Mouse (Mus musculus): ENCODE measurements at regions not wholly inside any gene's neighbourhood (a gene's known extent, or its start where the extent isn't known, plus 50 kb on each side); places are given as distances from the start of the nearest gene placed in this dataset.
A peak's percentile ranks its signal among the peaks of the same experiment; 100 is the strongest.
"Not testable (repeated sequence)": the region's sequence is repeated elsewhere in the genome, so short reads cannot be mapped to it uniquely, and the experiment has no call there.

- DNase-seq (ENCODE audit: low spot score) (no peak), ATAC-seq (replicated peaks; ENCODE audit: low FRiP score) (peak; percentile 33; the same call in 1 of the 2 replicates)
- WGBS, result 30% methylated on average over 4 of the region's 4 CpGs
- Histone ChIP-seq H3K4me3 (ENCODE audit: low read depth, low read length) (no peak overlapping the region), H3K4me2 (ENCODE audit: low read depth, low read length, severe bottlenecking) (no peak overlapping the region), H3K36me3 (ENCODE audit: control insufficient read depth, insufficient read depth, low read length) (no peaks in the 10 kb centered on the region), H3K27ac (ENCODE audit: low read depth, low read length) (no peak overlapping the region), H3K9me3 (ENCODE audit: control insufficient read depth, low read length) (no peaks in the 10 kb centered on the region), H3K9ac (ENCODE audit: low read length) (no peak overlapping the region), H3K27me3 (ENCODE audit: control insufficient read depth, insufficient read depth, low read length) (no peaks in the 10 kb centered on the region), H3K4me1 (replicated peaks; ENCODE audit: control insufficient read depth, insufficient read depth, low read length) (no peaks in the 10 kb centered on the region)
These were observed 170.5 kb downstream of the Pdzph1 start for GRCm38 (mm10) chr17:58820588-58821195.

DNA sequence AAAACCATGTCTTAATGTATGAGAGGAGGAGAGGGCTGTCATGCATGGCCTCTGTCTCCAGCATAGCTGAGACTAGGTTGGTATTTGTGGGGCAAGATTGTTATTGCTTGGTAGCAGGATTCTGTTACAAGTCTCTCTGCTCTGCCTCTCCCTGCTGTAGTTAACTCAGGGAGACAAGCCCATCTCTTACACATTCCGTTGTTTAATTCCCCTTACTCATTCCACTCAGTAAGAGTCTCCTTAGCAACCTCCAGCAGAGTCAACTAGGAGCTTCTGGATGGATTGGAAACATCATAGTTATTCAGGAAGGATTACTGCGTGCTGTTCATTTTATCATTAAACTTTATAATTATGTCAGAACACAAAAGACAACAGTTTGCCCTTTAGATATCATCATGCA is 171.8 kb downstream of the Pdzph1 start:
- Histone ChIP-seq H3K9ac (ENCODE audit: low read length) (no peak overlapping the region), H3K9me3 (ENCODE audit: control insufficient read depth, low read length) (no peaks in the 10 kb centered on the region), H3K27me3 (ENCODE audit: control insufficient read depth, insufficient read depth, low read length) (no peaks in the 10 kb centered on the region), H3K27ac (ENCODE audit: low read depth, low read length) (no peak overlapping the region), H3K4me2 (ENCODE audit: low read depth, low read length, severe bottlenecking) (no peak overlapping the region), H3K4me1 (replicated peaks; ENCODE audit: control insufficient read depth, insufficient read depth, low read length) (no peaks in the 10 kb centered on the region), H3K4me3 (ENCODE audit: low read depth, low read length) (no peak overlapping the region), H3K36me3 (ENCODE audit: control insufficient read depth, insufficient read depth, low read length) (no peaks in the 10 kb centered on the region)
- WGBS, result 59% methylated on average over 2 of the region's 2 CpGs
- DNase-seq (ENCODE audit: low spot score) (no peak), ATAC-seq (replicated peaks; ENCODE audit: low FRiP score) (no peak)

DNA sequence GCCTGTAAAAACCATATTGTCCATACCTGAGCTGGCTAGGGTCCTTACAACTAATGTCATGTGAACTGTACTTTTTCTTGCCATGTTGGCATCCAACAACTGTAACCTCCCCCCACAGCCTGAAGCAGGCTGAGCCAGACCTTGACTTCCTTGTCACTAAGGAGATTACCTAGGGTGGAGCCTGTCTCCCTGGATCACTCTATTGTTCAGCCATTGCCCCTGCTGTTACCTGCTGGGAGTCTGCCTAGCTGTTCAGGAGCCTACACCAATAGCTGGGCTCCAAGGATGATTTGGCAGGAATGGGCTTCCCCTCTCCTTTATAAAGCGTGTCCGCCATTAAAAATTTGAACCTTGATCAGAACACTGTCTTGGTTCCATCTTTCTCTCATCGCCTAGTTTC is 215.7 kb downstream of the Pdzph1 start:
- not testable (repeated sequence) for H3K4me3 ChIP-seq (ENCODE audit: low read depth, low read length); H3K9me3 ChIP-seq (ENCODE audit: control insufficient read depth, low read length); H3K9ac ChIP-seq (ENCODE audit: low read length); DNase-seq (ENCODE audit: low spot score); H3K27ac ChIP-seq (ENCODE audit: low read depth, low read length); H3K4me2 ChIP-seq (ENCODE audit: low read depth, low read length, severe bottlenecking); ATAC-seq (replicated peaks; ENCODE audit: low FRiP score); H3K4me1 ChIP-seq (replicated peaks; ENCODE audit: control insufficient read depth, insufficient read depth, low read length); H3K36me3 ChIP-seq (ENCODE audit: control insufficient read depth, insufficient read depth, low read length); H3K27me3 ChIP-seq (ENCODE audit: control insufficient read depth, insufficient read depth, low read length)
- 72% methylated on average over 3 of the region's 3 CpGs for WGBS

GRCm38 (mm10) chr17:58773595-58773994 is 217.6 kb downstream of the Pdzph1 start:
- H3K4me3 ChIP-seq (ENCODE audit: low read depth, low read length), result no peak overlapping the region
- no peak overlapping the region for H3K4me2 ChIP-seq (ENCODE audit: low read depth, low read length, severe bottlenecking)
- H3K4me1 ChIP-seq (replicated peaks; ENCODE audit: control insufficient read depth, insufficient read depth, low read length), result no peaks in the 10 kb centered on the region
- no peaks in the 10 kb centered on the region for H3K9me3 ChIP-seq (ENCODE audit: control insufficient read depth, low read length)
- H3K27ac ChIP-seq (ENCODE audit: low read depth, low read length), result no peak overlapping the region
- no peaks in the 10 kb centered on the region for H3K27me3 ChIP-seq (ENCODE audit: control insufficient read depth, insufficient read depth, low read length)
- DNase-seq (ENCODE audit: low spot score) (no peak), ATAC-seq (replicated peaks; ENCODE audit: low FRiP score) (no peak)
- H3K9ac ChIP-seq (ENCODE audit: low read length), result no peak overlapping the region
- no peaks in the 10 kb centered on the region for H3K36me3 ChIP-seq (ENCODE audit: control insufficient read depth, insufficient read depth, low read length)

- no peak overlapping the region for H3K27ac ChIP-seq (ENCODE audit: low read depth, low read length)
- WGBS, result 90% methylated on average over 4 of the region's 4 CpGs
- H3K4me2 ChIP-seq (ENCODE audit: low read depth, low read length, severe bottlenecking), result no peak overlapping the region
- H3K4me3 ChIP-seq (ENCODE audit: low read depth, low read length), result no peak overlapping the region
- no peak overlapping the region for H3K9ac ChIP-seq (ENCODE audit: low read length)
- no peaks in the 10 kb centered on the region for H3K27me3 ChIP-seq (ENCODE audit: control insufficient read depth, insufficient read depth, low read length)
- DNase-seq (ENCODE audit: low spot score), result no peak
- no peaks in the 10 kb centered on the region for H3K36me3 ChIP-seq (ENCODE audit: control insufficient read depth, insufficient read depth, low read length)
- H3K9me3 ChIP-seq (ENCODE audit: control insufficient read depth, low read length), result no peaks in the 10 kb centered on the region
- H3K4me1 ChIP-seq (replicated peaks; ENCODE audit: control insufficient read depth, insufficient read depth, low read length), result no peaks in the 10 kb centered on the region
- ATAC-seq (replicated peaks; ENCODE audit: low FRiP score), result no peak
These were observed 226.0 kb downstream of the Pdzph1 start for GRCm38 (mm10) chr17:58765141-58765540.

DNA sequence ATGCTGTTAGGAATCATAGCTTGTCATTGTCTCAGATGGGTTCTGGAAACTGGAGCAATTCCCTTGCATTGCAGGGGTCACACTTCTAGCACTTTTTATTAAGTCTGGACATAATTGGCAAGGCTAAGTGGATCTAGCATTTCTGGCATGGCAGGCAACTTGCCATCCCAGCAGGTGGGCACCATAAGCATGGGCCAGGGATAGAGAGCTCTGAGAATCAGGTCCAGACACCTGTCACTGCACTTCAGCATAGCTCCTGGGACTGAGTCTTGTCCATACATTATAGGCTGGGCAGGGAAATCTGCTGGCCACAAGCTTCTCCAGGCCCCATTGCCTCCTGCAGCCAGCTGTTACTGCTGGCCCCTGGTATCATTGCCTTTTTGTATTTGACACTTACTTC is 242.2 kb downstream of the Pdzph1 start:
- H3K36me3 ChIP-seq (ENCODE audit: control insufficient read depth, insufficient read depth, low read length), result no peaks in the 10 kb centered on the region
- no peak overlapping the region for H3K4me3 ChIP-seq (ENCODE audit: low read depth, low read length)
- H3K9me3 ChIP-seq (ENCODE audit: control insufficient read depth, low read length), result no peaks in the 10 kb centered on the region
- no peak overlapping the region for H3K4me2 ChIP-seq (ENCODE audit: low read depth, low read length, severe bottlenecking)
- no peaks in the 10 kb centered on the region for H3K27me3 ChIP-seq (ENCODE audit: control insufficient read depth, insufficient read depth, low read length)
- no peak for ATAC-seq (replicated peaks; ENCODE audit: low FRiP score)
- no peak overlapping the region for H3K9ac ChIP-seq (ENCODE audit: low read length)
- no peak for DNase-seq (ENCODE audit: low spot score)
- no peaks in the 10 kb centered on the region for H3K4me1 ChIP-seq (replicated peaks; ENCODE audit: control insufficient read depth, insufficient read depth, low read length)
- no peak overlapping the region for H3K27ac ChIP-seq (ENCODE audit: low read depth, low read length)

- ATAC-seq (replicated peaks; ENCODE audit: low FRiP score), result no peak
- 89% methylated on average over 3 of the region's 3 CpGs for WGBS
- no peak for DNase-seq (ENCODE audit: low spot score)
These were observed 242.9 kb downstream of the Pdzph1 start for GRCm38 (mm10) chr17:58748264-58748663.

DNA sequence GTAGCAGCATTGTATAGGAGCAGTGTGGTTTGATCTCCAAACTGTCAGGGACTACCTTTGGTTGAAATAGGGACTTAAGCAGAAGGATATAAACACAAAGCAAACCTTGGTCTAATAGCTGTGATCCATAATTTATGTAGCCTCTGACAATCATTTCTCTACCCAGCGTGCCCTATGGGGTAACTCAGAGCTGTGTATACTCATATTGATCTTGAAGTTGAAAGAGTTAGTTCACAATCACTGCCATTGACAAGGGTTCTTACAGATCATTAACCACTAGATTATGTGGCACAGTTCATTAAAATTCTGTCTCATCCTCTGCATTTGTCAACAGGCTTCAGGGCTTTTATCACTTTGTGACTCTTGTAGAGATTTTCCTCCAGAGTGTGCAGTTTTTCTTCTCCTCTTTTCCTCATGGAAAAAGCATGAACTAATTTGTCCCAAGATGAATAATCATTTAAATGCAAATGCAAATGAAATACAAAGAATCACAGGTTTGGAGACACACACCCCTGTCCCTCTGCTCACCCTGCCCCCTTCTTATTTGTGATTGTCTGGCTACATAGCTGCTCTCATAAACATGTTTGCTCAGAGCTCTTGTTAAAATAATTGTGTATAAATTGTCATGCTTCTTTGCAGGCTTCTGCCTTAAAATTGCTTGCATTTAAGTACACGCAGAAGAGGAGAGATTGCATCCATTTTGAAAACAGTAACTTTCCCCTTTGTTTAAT is 280.3 kb downstream of the Pdzph1 start:
- H3K4me2 ChIP-seq (ENCODE audit: low read depth, low read length, severe bottlenecking), result no peak overlapping the region
- DNase-seq (ENCODE audit: low spot score), result no peak
- H3K27me3 ChIP-seq (ENCODE audit: control insufficient read depth, insufficient read depth, low read length), result no peaks in the 10 kb centered on the region
- WGBS, result 54% methylated on average over 2 of the region's 2 CpGs
- no peaks in the 10 kb centered on the region for H3K4me1 ChIP-seq (replicated peaks; ENCODE audit: control insufficient read depth, insufficient read depth, low read length)
- ATAC-seq (replicated peaks; ENCODE audit: low FRiP score), result peak; percentile 40; the same call in 1 of the 2 replicates
- no peak overlapping the region for H3K27ac ChIP-seq (ENCODE audit: low read depth, low read length)
- H3K9me3 ChIP-seq (ENCODE audit: control insufficient read depth, low read length), result no peaks in the 10 kb centered on the region
- no peaks in the 10 kb centered on the region for H3K36me3 ChIP-seq (ENCODE audit: control insufficient read depth, insufficient read depth, low read length)
- no peak overlapping the region for H3K4me3 ChIP-seq (ENCODE audit: low read depth, low read length)
- H3K9ac ChIP-seq (ENCODE audit: low read length), result no peak overlapping the region

More at GRCm38 (mm10) chr17:58748264-58748663, 242.9 kb downstream of the Pdzph1 start:
- no peak overlapping the region for H3K27ac ChIP-seq (ENCODE audit: low read depth, low read length)
- no peaks in the 10 kb centered on the region for H3K36me3 ChIP-seq (ENCODE audit: control insufficient read depth, insufficient read depth, low read length)
- no peaks in the 10 kb centered on the region for H3K4me1 ChIP-seq (replicated peaks; ENCODE audit: control insufficient read depth, insufficient read depth, low read length)
- no peaks in the 10 kb centered on the region for H3K9me3 ChIP-seq (ENCODE audit: control insufficient read depth, low read length)
- H3K4me3 ChIP-seq (ENCODE audit: low read depth, low read length), result no peak overlapping the region
- H3K4me2 ChIP-seq (ENCODE audit: low read depth, low read length, severe bottlenecking), result no peak overlapping the region
- no peak overlapping the region for H3K9ac ChIP-seq (ENCODE audit: low read length)
- no peaks in the 10 kb centered on the region for H3K27me3 ChIP-seq (ENCODE audit: control insufficient read depth, insufficient read depth, low read length)

GRCm38 (mm10) chr17:58690211-58690610 is 301.0 kb downstream of the Pdzph1 start:
- 85% methylated on average over 1 of the region's 1 CpGs for WGBS
- H3K27ac ChIP-seq (ENCODE audit: low read depth, low read length), result no peak overlapping the region
- ATAC-seq (replicated peaks; ENCODE audit: low FRiP score) (no peak), DNase-seq (ENCODE audit: low spot score) (no peak)
- H3K4me1 ChIP-seq (replicated peaks; ENCODE audit: control insufficient read depth, insufficient read depth, low read length), result no peaks in the 10 kb centered on the region
- H3K9ac ChIP-seq (ENCODE audit: low read length), result no peak overlapping the region
- no peaks in the 10 kb centered on the region for H3K27me3 ChIP-seq (ENCODE audit: control insufficient read depth, insufficient read depth, low read length)
- H3K36me3 ChIP-seq (ENCODE audit: control insufficient read depth, insufficient read depth, low read length), result no peaks in the 10 kb centered on the region
- no peaks in the 10 kb centered on the region for H3K9me3 ChIP-seq (ENCODE audit: control insufficient read depth, low read length)
- H3K4me3 ChIP-seq (ENCODE audit: low read depth, low read length), result no peak overlapping the region
- no peak overlapping the region for H3K4me2 ChIP-seq (ENCODE audit: low read depth, low read length, severe bottlenecking)

Data from forebrain, embryonic 11.5 days (tissue).